Mouse (Mus musculus) fibroblast of lung, adult 2 months (primary cell): Measurements from ENCODE around the gene Ttc25.
"Not testable (repeated sequence)": the region's sequence is repeated elsewhere in the genome, so short reads cannot be mapped to it uniquely, and the experiment has no call there.

ENCODE experiments used
- DNase-seq: peaks from one replicate; pipeline ENCODE4 v3.0.0-alpha.2; 2011; ENCODE audit warnings: low read depth

Gene Ttc25

GRCm38 (mm10) chr11:100603813-100604212, 58.4 kb downstream of the Ttc25 start:
- no peak for DNase-seq

GRCm38 (mm10) chr11:100604321-100605005, 59.1 kb downstream of the Ttc25 start:
- DNase-seq: no peak

GRCm38 (mm10) chr11:100605451-100605850, 60.0 kb downstream of the Ttc25 start:
- no peak for DNase-seq

GRCm38 (mm10) chr11:100607121-100607520, 61.7 kb downstream of the Ttc25 start:
- no peak for DNase-seq

- DNase-seq: no peak
Measured at GRCm38 (mm10) chr11:100608796-100609195, 63.4 kb downstream of the Ttc25 start.

GRCm38 (mm10) chr11:100609355-100609996, 64.1 kb downstream of the Ttc25 start:
- DNase-seq: no peak

GRCm38 (mm10) chr11:100609997-100610680, 64.7 kb downstream of the Ttc25 start:
- DNase-seq: no peak

GRCm38 (mm10) chr11:100611627-100612026, 66.2 kb downstream of the Ttc25 start:
- no peak for DNase-seq

- no peak for DNase-seq
Measured at GRCm38 (mm10) chr11:100613241-100613640, 67.8 kb downstream of the Ttc25 start.

- no peak for DNase-seq
Measured at GRCm38 (mm10) chr11:100616332-100616731, 70.9 kb downstream of the Ttc25 start.

GRCm38 (mm10) chr11:100616836-100617235, 71.4 kb downstream of the Ttc25 start:
- not testable (repeated sequence) for DNase-seq

GRCm38 (mm10) chr11:100617480-100617879, 72.1 kb downstream of the Ttc25 start:
- DNase-seq: no peak

GRCm38 (mm10) chr11:100618761-100619484, 73.5 kb downstream of the Ttc25 start, which contains the start of gene Nkiras2:
Nkiras2 (plus strand) TSS chr11:100619244.
- no peak for DNase-seq

- peak; percentile 76 for DNase-seq
Measured at GRCm38 (mm10) chr11:100619485-100619975, 74.1 kb downstream of the Ttc25 start.

GRCm38 (mm10) chr11:100619982-100620381, 74.6 kb downstream of the Ttc25 start, which contains the start of gene Dnajc7:
Dnajc7 (minus strand) TSS chr11:100620168.
- DNase-seq: no peak
